Mouse (Mus musculus) neural tube, embryonic 13.5 days (tissue): Measurements from ENCODE around the gene 9230112D13Rik. TPM values are rescaled to one million over a fixed set of nuclear protein-coding genes. Genes with fewer than 3 reads are reported as not detected.
A peak's percentile ranks its signal among the peaks of the same experiment; 100 is the strongest.

Source experiments
- ATAC-seq: fragments of 200-750 bp; cut with Nextera tagmentation; 2 replicates; pipeline ENCODE4 v1.8.0; 2017; ENCODE audit warnings: low read depth, mild to moderate bottlenecking, moderate TSS enrichment, moderate library complexity
- H3K27ac ChIP-seq: fragments of 300-500 bp; sonication (generic); replicated peaks from 2 replicates; pipeline ENCODE4 v1.5.1; 2015; ENCODE audit warnings: moderate library complexity, mild to moderate bottlenecking, inconsistent platforms
- H3K27me3 ChIP-seq: fragments of 300-500 bp; sonication (generic); 2 replicates; pipeline ENCODE4 v1.6.1; 2015; ENCODE audit warnings: mild to moderate bottlenecking, inconsistent platforms
- H3K36me3 ChIP-seq: fragments of 300-500 bp; sonication (generic); 2 replicates; pipeline ENCODE4 v1.6.1; 2015; ENCODE audit warnings: mild to moderate bottlenecking, inconsistent platforms
- H3K4me1 ChIP-seq: fragments of 300-500 bp; sonication (generic); replicated peaks from 2 replicates; pipeline ENCODE4 v1.6.1; 2015; ENCODE audit warnings: inconsistent platforms
- H3K4me2 ChIP-seq: fragments of 300-500 bp; sonication (generic); 2 replicates; pipeline ENCODE4 v1.6.1; 2015; ENCODE audit warnings: inconsistent platforms, mild to moderate bottlenecking, moderate library complexity
- H3K4me3 ChIP-seq: fragments of 300-500 bp; sonication (generic); 2 replicates; pipeline ENCODE4 v1.5.1; 2015; ENCODE audit warnings: mild to moderate bottlenecking, inconsistent platforms
- H3K9ac ChIP-seq: fragments of 300-500 bp; sonication (generic); 2 replicates; pipeline ENCODE4 v1.6.1; 2015; ENCODE audit warnings: moderate library complexity, mild to moderate bottlenecking, inconsistent platforms
- H3K9me3 ChIP-seq: fragments of 300-500 bp; sonication (generic); 2 replicates; pipeline ENCODE4 v1.6.1; 2016; ENCODE audit warnings: inconsistent platforms
- WGBS: fragments of 180-500 bp; shearing (Covaris S2); methylation state at CpG from one replicate; pipeline ENCODE4 v1.1.7; 2015; 5-methylcytosine and 5-hydroxymethylcytosine counted together
- polyA plus RNA-seq: library from polyadenylated mRNA; unstranded; fragments of >200 nt; fragmentation: Nextera tagmentation; extraction: Ambion mirVana; gene quantifications from 2 replicates; pipeline ENCODE4 v1.2.1, GENCODE M21; 2015

9230112D13Rik gene
- not detected in 2 replicates for polyA plus RNA-seq

DNA sequence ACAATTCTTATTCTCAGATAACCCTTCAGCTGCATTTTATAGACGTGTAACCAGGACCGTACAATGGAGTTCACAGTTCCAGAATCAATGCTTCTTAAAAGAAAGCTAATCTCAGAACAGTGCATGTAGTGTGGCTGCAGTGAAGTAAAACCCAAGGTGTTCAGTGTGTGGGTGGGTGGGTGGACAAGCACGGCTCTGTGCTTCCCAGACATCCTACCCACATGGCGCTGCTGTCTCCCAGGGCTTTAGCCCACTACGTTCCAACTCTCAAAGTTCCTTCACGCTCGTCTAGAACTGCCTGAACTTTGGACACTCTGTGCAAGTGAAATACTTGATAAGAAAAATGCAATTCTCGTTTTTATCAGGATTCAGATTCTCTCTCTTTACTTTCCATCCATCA lies at the start of gene 9230112D13Rik:
Gene 9230112D13Rik (minus strand): TSS at position 101 of the 400 bp plus-strand sequence.
- ATAC-seq = no peak
- Histone ChIP-seq H3K36me3 (no peaks in the 10 kb centered on the region), H3K4me3 (no peak within 1 kb of the TSS), H3K9me3 (no peaks in the 10 kb centered on the region; the same call in 1 of the 2 replicates), H3K9ac (no peak within 1 kb of the TSS), H3K27me3 (no peaks in the 10 kb centered on the region), H3K4me2 (no peak within 1 kb of the TSS), H3K27ac (no peak within 1 kb of the TSS), H3K4me1 (no peaks in the 10 kb centered on the region)
- WGBS = 87% methylated on average over 8 of the region's 8 CpGs

DNA sequence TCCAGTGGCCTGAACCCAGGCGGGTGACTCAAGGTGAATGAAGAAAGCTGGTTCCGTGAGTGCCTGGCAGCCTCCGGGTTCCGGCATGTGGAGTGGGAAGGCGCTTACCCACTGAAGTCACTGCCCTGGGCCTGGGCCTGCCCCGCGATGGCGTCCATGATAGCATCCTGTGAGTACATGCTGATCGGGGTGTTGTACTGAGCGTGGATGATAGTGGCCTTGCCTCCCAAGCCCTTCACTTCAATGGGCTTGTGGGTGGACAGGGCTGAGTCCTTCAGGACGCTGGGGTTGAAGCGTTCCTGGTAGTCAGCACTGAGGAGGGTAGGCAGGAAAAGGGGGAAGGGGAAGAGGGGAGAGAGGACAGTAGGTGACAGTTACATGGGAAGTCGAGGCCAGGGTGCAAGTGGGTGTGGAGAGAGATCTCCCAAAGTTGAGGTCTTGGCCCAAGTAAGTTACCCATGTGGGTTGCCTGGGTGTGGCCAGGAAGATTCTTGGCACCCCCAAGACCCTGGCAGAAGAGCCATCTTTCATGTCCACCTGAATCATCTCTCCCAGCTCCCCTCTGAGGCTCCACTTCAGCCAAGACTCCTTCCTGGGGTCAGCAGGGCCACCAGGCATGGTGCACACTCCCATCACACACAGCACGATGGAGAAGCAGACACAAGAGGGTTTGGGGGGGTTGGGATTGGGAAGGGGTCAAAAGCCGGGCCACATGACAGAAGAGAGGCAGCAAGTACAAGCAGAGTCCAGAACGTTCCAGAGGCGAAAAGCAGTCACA lies 49.2 kb upstream of the 9230112D13Rik start:
- H3K27me3 ChIP-seq = no peaks in the 10 kb centered on the region
- H3K9me3 ChIP-seq = no peaks in the 10 kb centered on the region
- no peak overlapping the region for H3K4me3 ChIP-seq
- ATAC-seq = no peak
- H3K4me2 ChIP-seq = no peak overlapping the region
- peaks cover 6% of the 10 kb centered on the region; the same call in 1 of the 2 replicates for H3K4me1 ChIP-seq
- H3K27ac ChIP-seq = no peak overlapping the region
- 88% methylated on average over 17 of the region's 17 CpGs for WGBS
- H3K9ac ChIP-seq = no peak overlapping the region
- no peaks in the 10 kb centered on the region for H3K36me3 ChIP-seq

GRCm38 (mm10) chr14:34570903-34571302 lies 48.3 kb upstream of the 9230112D13Rik start:
- H3K4me3 ChIP-seq = no peak overlapping the region
- no peak for ATAC-seq
- H3K4me1 ChIP-seq = peaks cover 6% of the 10 kb centered on the region; the same call in 1 of the 2 replicates
- H3K9ac ChIP-seq = no peak overlapping the region
- H3K36me3 ChIP-seq = no peaks in the 10 kb centered on the region
- H3K4me2 ChIP-seq = no peak overlapping the region
- H3K27ac ChIP-seq = no peak overlapping the region
- H3K9me3 ChIP-seq = no peaks in the 10 kb centered on the region
- no peaks in the 10 kb centered on the region for H3K27me3 ChIP-seq
- WGBS = 77% methylated on average over 4 of the region's 4 CpGs

- Histone ChIP-seq H3K4me1 (peaks cover 6% of the 10 kb centered on the region; the same call in 1 of the 2 replicates), H3K9me3 (no peaks in the 10 kb centered on the region), H3K27me3 (no peaks in the 10 kb centered on the region), H3K4me2 (peak overlapping the region; percentile 57), H3K27ac (no peak overlapping the region), H3K36me3 (no peaks in the 10 kb centered on the region), H3K4me3 (peak overlapping the region; percentile 35), H3K9ac (no peak overlapping the region)
- ATAC-seq = peak; percentile 84
- WGBS = 3% methylated on average over 6 of the region's 6 CpGs
Observed at GRCm38 (mm10) chr14:34570294-34570693, 47.7 kb upstream of the 9230112D13Rik start.

DNA sequence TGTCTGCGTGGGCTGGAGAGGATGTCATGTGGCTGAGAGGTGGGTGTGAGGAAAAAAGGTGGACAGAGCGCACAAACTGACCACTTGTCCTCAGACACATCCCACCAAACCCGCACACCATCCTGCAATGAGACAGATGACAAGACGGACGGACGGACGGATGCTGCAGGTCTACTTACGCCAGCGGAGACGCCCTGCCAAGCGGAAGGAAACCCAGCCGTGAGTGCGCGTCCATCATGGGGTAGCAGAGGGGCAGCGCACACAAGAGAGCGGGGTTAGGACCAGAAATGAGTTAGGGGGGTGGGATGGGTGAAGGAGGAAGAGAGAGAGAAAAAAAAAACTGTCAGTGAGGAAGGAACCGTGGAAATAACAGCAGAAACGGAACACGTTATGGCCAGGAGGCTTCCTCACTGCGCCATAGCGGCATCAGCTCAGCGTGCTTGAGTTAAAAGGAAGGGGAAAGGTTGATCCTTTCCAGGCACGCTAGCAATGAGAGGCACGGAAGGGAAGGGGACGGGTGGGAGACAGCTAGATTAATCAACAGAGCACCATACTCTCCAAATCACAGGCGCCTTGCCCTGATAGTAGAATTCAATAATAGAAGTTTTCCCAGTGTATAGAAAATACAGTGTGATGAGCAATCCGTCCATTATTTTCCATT lies 47.1 kb upstream of the 9230112D13Rik start:
- peak; percentile 41; the same call in 1 of the 2 replicates for ATAC-seq
- 37% methylated on average over 27 of the region's 27 CpGs for WGBS
- no peaks in the 10 kb centered on the region for H3K36me3 ChIP-seq
- no peaks in the 10 kb centered on the region for H3K27me3 ChIP-seq
- H3K4me2 ChIP-seq = peak overlapping the region; percentile 57
- no peaks in the 10 kb centered on the region for H3K9me3 ChIP-seq
- peaks cover 6% of the 10 kb centered on the region; the same call in 1 of the 2 replicates for H3K4me1 ChIP-seq
- no peak overlapping the region for H3K27ac ChIP-seq
- peak overlapping the region; percentile 65 for H3K9ac ChIP-seq
- H3K4me3 ChIP-seq = peak overlapping the region; percentile 35

GRCm38 (mm10) chr14:34568626-34569025 lies 46.0 kb upstream of the 9230112D13Rik start:
- ATAC-seq = no peak
- Histone ChIP-seq H3K36me3 (no peaks in the 10 kb centered on the region), H3K4me1 (peaks cover 6% of the 10 kb centered on the region; the same call in 1 of the 2 replicates), H3K27ac (no peak overlapping the region), H3K4me2 (no peak overlapping the region), H3K9me3 (no peaks in the 10 kb centered on the region), H3K9ac (no peak overlapping the region), H3K4me3 (no peak overlapping the region), H3K27me3 (no peaks in the 10 kb centered on the region)
- WGBS = 84% methylated on average over 4 of the region's 4 CpGs

DNA sequence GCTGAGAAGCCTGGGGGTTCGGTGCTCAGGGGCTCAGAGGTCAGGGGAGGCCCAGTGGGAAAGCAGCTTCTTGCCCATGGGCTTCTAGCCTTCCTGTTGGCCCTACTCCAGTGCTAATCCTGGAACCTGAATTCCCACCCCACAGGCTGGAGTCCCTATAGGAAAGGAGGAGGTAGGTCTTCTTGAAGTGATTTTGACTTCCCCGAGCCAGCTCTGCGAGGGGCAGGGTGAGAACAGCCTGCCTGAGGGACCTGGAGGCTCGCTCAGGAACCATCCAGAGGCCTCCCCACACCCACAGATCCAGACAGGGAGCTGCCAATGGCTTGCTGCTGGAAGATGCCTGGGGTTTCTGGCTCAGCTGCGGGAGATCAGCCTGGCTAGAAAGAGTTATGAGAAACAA lies 45.1 kb upstream of the 9230112D13Rik start:
- no peak overlapping the region for H3K27ac ChIP-seq
- no peaks in the 10 kb centered on the region for H3K36me3 ChIP-seq
- no peak overlapping the region for H3K9ac ChIP-seq
- peaks cover 6% of the 10 kb centered on the region; the same call in 1 of the 2 replicates for H3K4me1 ChIP-seq
- ATAC-seq = no peak
- H3K27me3 ChIP-seq = no peaks in the 10 kb centered on the region
- H3K4me3 ChIP-seq = no peak overlapping the region
- no peaks in the 10 kb centered on the region for H3K9me3 ChIP-seq
- WGBS = 73% methylated on average over 5 of the region's 5 CpGs
- H3K4me2 ChIP-seq = no peak overlapping the region

- WGBS = 94% methylated on average over 7 of the region's 7 CpGs
- Histone ChIP-seq H3K4me1 (peaks cover 6% of the 10 kb centered on the region; the same call in 1 of the 2 replicates), H3K9me3 (no peaks in the 10 kb centered on the region), H3K27ac (no peak overlapping the region), H3K4me2 (no peak overlapping the region), H3K4me3 (no peak overlapping the region), H3K27me3 (no peaks in the 10 kb centered on the region), H3K36me3 (no peaks in the 10 kb centered on the region), H3K9ac (no peak overlapping the region)
- ATAC-seq = no peak
Observed at GRCm38 (mm10) chr14:34566530-34566929, 43.9 kb upstream of the 9230112D13Rik start.

GRCm38 (mm10) chr14:34565711-34566110 lies 43.1 kb upstream of the 9230112D13Rik start:
- Histone ChIP-seq H3K4me2 (no peak overlapping the region), H3K9me3 (no peaks in the 10 kb centered on the region), H3K36me3 (no peaks in the 10 kb centered on the region), H3K27me3 (no peaks in the 10 kb centered on the region), H3K4me3 (no peak overlapping the region), H3K9ac (no peak overlapping the region), H3K27ac (no peak overlapping the region), H3K4me1 (peaks cover 6% of the 10 kb centered on the region; the same call in 1 of the 2 replicates)
- WGBS = 71% methylated on average over 17 of the region's 17 CpGs
- ATAC-seq = no peak

DNA sequence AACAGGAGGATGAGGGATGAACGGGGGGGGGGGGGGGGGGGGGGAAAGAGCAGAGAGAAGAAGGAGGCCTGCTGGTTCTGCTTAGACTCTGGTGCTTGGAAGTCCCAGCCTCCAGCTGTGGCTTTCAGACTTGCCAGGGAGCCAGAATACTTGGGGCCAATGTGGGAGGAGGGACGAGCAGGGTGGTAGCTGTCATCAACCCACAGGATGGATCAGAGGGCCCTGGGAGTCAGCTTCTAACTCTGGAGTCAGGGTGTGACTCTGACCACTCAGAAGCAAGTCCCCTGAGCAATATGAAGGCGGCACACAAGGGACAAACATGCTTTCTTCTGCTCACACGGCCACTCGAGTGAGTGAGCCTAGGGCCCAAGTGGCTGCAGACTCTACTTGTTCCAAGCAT lies 42.0 kb upstream of the 9230112D13Rik start:
- H3K9ac ChIP-seq = no peak overlapping the region
- peaks cover 5% of the 10 kb centered on the region; the same call in 1 of the 2 replicates for H3K4me1 ChIP-seq
- no peak overlapping the region for H3K4me2 ChIP-seq
- H3K36me3 ChIP-seq = no peaks in the 10 kb centered on the region
- no peaks in the 10 kb centered on the region for H3K9me3 ChIP-seq
- no peak for ATAC-seq
- no peaks in the 10 kb centered on the region for H3K27me3 ChIP-seq
- WGBS = 61% methylated on average over 5 of the region's 5 CpGs
- H3K27ac ChIP-seq = no peak overlapping the region
- no peak overlapping the region for H3K4me3 ChIP-seq

GRCm38 (mm10) chr14:34562393-34562792 lies 39.8 kb upstream of the 9230112D13Rik start:
- H3K36me3 ChIP-seq = no peaks in the 10 kb centered on the region
- ATAC-seq = no peak

DNA sequence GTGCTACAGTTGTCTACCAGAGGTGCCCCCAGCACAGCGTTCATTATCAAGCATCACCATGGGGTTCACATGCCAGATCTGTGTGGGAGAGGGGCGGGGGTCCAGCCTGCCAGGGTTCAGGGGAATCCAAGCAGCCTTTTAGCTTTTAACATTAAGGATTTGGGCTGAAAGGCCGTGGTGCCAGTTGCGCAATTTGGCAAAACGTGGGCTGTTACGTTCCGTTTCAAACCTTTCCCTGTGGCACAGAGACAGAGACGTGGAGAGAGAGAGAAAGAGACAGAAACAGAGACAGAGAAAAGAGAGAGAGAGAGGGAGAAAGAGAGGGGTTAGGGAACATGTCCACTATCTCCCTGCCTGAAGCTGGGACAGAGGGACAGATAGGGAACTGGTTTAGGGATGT lies 39.0 kb upstream of the 9230112D13Rik start:
- WGBS = 90% methylated on average over 8 of the region's 8 CpGs

More at GRCm38 (mm10) chr14:34562393-34562792, 39.8 kb upstream of the 9230112D13Rik start:
- H3K27ac ChIP-seq = no peak overlapping the region
- no peaks in the 10 kb centered on the region for H3K4me1 ChIP-seq
- H3K27me3 ChIP-seq = no peaks in the 10 kb centered on the region
- no peaks in the 10 kb centered on the region for H3K9me3 ChIP-seq
- no peak overlapping the region for H3K4me3 ChIP-seq
- H3K4me2 ChIP-seq = no peak overlapping the region
- 19% methylated on average over 2 of the region's 2 CpGs for WGBS
- H3K9ac ChIP-seq = no peak overlapping the region

More for the DNA sequence above, 39.0 kb upstream of the 9230112D13Rik start:
- no peak overlapping the region for H3K4me3 ChIP-seq
- no peaks in the 10 kb centered on the region for H3K9me3 ChIP-seq
- H3K4me2 ChIP-seq = no peak overlapping the region
- no peaks in the 10 kb centered on the region for H3K36me3 ChIP-seq
- no peak overlapping the region for H3K9ac ChIP-seq
- ATAC-seq = no peak
- H3K27ac ChIP-seq = no peak overlapping the region
- no peaks in the 10 kb centered on the region for H3K4me1 ChIP-seq
- H3K27me3 ChIP-seq = no peaks in the 10 kb centered on the region
